Mouse (Mus musculus) cerebellum, postnatal 4 days (tissue): ENCODE results near the gene Cdc45.
"Not testable (repeated sequence)": the region's sequence is repeated elsewhere in the genome, so short reads cannot be mapped to it uniquely, and the experiment has no call there.

ENCODE experiments used
- DNase-seq, 2 experiments: peaks; one replicate each; pipeline ENCODE4 v3.0.0; 2022; ENCODE audit warnings: low spot score in 2 of 2, mixed read lengths in 1 of 2

The Cdc45 gene

DNA sequence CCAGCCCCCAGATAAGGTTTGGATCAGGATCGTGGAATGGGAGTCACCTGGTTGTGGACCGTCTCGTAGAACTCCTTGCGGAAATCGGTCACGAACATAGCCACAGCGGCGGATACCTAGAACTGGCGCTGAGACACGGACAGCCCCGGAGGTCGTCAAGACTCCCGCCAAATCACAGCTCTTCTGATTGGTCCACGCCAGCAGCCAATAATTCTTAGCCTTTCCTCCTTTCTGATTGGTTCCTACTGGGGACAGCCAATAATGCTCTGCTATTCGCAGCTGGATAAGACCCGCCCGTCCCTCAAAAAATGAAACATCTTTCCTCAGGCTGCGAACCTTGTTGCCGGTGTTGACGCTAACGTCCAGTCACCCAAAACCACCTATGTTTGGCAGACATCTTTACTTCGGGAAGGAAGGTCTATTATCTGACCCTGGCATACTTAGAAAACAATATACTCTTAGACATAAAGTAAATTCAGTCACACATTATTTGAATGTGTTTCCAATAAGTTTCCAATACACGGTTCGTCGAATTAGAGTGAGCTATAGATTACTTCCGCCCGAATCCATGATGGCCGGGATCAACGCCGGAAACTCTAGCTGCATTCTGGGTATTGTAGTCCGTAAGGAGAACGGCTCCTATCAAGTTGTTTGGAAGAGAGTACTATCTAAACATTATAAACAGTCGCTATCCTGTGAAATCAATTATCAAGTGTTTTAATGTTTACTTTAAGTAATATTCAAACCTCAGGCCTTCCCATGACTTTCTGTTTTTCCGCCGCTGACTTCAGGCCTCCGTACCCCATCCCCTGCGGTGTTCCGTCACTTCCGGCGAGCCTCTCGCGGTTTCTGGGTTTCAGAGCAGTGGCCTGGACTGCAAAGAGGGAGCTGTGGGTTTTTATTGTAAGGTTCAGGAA, at the start of gene Cdc45, which contains the start of gene Ufd1:
Gene Cdc45 (minus strand): TSS at position 520 of the 917 bp plus-strand sequence.
Gene Ufd1 (plus strand): TSS at position 312 of the 917 bp plus-strand sequence.
- DNase-seq: peak; percentile 57 to 80

DNA sequence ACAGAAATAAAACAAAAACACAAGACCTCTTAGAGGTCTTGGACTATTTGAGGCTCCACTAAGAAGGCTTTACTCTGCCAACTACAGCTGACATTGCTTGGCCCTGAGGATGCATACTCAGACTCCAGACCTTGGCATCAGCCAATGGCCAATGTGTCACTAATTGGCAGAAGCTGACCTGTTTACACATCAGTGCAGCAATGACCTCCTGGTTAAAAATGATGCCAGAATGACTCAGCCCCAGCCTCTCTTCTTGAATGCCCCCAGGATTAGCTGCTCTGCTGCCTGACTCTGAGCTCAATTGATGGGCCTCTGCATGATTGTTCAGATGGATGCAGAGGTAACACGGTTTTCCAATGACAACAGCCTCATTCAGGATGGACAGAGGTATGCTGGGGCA, 48.4 kb upstream of the Cdc45 start:
- no peak for DNase-seq

DNA sequence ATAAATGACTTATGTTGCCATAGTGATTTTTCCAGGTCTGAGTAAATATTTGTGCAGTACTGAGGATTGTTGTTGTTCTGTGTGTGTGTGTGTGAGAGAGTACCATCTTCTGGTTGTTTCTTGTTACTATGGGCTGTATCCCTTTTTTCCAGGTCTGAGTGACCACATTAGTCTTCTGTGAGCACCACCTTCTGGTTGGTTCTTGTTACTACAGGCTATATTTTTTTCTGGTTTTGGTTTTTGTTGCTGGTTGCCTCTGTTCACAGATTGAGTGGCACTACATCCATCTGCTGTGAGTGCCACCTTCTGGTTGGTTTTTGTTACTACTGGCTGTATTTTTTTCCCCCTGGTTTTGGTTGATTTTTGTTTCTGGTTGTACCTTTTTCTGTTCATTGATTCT, 46.8 kb upstream of the Cdc45 start:
- DNase-seq: peak in 1 of 2 experiments; percentile 40

DNA sequence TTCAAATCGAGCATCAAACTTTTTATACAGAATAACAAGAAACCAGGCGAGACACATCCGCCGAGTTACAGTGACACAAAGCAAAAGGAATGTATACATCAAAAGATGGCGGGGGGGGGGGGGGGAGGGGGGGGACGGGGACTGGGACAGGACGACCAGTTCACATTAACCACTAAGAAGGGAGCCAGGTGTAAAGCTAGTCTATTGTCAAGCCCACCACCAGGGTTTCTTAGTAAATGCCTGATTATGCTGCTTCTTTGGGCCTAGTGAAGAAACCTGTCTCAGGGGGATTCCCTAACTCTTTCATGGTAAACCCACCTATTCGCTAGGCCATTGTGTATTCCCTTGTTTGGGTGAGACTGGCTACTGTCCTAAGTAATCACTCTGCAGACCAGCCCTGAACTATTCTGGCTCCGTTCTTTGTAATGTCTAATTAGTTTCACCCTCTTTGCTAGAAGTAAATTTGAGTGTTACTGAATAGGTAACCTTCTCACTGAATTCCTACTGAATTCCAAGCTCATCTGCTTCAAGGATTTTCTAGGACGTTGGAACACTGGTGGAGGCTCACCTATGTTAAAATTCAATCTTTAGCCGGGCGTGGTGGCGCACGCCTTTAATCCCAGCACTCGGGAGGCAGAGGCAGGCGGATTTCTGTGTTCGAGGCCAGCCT, 37.9 kb upstream of the Cdc45 start:
- not testable (repeated sequence) for DNase-seq

- DNase-seq: no peak
These were observed 34.6 kb upstream of the Cdc45 start for GRCm38 (mm10) chr16:18846301-18846820.

- no peak for DNase-seq
These were observed 26.6 kb upstream of the Cdc45 start for GRCm38 (mm10) chr16:18838346-18838745.

DNA sequence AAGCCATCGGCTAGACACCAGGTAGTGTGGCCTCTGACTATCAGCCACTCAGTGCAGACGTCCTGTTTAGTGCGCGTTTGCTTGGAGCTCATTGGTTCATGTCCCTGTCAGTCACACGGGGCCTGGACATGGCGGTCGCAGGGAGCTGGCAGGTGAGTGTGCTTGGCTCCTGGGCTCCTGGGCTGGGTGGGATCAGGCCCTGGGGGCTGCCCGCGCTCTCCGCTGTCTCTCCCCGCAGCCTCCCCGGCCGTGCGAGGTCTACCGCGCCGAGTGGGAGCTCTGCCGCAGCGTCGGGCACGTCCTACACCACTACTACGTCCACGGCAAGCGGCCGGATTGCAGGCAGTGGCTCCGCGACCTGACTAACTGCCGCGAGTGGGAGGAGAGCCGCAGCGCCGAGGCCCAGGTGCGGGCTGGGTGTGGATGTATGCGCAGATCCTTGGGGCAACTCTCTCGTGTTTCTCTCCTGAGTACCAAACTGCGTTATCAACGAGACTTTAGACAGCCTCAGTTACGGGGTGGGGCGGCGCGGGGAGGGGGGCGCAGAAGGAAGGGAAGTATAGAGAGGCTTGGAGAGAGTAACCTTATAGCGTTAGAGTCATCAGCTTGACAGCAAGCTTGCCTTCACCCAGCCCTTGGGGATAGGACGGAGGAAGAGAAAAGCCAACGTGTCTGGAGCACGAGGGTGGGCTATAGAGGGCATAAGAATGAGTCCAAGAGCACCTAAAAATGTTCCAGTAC, 24.9 kb upstream of the Cdc45 start, which contains the start of the genes 2510002D24Rik and Gm28539:
Gene 2510002D24Rik (plus strand): TSS at position 111 of the 741 bp plus-strand sequence.
Gene Gm28539 (plus strand): TSS at position 117 of the 741 bp plus-strand sequence.
- DNase-seq: peak; percentile 85 to 93

DNA sequence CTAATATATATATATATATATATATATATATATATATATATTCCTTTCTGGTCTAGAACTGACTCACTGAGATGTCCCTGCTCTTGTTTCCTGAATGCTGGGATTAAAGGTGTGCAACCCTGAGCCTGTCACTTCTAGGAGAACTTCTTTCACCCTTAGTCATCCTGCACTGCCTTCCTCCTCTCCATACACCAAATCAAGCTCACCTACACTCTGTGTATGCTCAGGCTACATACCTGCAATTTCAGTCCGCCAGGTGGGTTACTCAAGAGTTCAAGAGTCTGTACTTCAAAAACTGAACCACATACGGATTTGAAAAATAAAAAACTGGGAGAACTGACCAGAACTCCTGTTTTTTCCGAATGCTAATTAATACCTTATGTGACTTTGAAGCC, 24.3 kb upstream of the Cdc45 start:
- DNase-seq: no peak

GRCm38 (mm10) chr16:18833486-18833885, 21.7 kb upstream of the Cdc45 start:
- no peak for DNase-seq

DNA sequence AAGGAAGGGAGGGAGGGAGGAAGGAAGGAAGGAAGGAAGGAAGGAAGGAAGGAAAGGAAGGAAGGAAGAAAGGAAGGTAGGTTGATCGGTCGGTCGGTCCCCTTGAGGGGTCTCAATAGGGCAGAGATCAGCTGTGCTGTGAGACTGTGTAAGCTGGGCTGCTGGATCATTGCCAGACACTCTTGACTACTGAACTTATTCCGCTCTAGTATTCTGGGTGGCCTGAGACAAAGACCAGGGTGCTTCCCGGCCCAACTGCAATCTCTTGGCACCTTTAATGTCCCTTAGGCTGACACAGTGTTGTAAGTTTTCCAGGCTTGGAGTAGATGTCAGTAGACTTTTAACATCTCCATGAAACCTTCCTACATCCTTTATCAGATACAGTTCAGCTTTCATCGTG, 17.3 kb upstream of the Cdc45 start:
- DNase-seq: no peak

DNA sequence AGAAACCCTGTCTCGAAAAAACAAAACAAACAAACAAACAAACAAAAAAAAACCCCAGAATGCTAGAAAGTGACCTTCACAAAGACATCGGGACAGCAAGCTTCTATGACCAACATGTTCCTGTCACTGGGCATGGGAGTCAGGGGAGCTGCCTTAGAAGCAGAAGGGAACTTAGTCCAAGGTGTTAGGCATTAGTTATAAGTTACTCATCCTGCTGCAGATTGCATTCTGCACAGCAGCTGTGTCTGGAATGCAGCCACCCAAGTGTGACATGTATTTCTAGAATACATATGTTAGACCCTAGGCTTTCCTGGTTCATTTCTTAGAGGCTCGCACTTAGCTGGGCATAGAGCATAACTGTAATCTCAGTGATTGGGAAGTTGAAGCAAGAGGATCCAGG, 16.8 kb upstream of the Cdc45 start:
- no peak for DNase-seq

DNA sequence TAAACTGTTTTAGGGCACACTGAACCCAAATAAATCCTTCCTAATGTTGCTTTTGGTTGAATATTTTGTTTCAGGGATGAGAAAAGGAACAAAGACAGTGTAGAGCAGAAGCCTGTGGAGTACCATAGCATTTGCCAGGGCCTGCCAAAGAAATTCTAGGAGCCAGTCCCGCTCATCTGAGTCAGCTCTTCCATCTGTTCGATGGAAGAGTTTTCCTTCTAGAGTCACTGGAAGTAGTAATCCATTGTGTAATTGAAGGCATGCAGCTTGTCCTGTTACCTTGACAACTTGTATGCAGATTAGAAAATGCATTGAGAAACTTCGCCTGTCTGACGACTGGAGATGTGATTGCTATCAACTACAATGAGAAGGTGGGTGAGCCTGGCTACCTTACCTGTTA, 11.1 kb upstream of the Cdc45 start:
- DNase-seq: no peak

DNA sequence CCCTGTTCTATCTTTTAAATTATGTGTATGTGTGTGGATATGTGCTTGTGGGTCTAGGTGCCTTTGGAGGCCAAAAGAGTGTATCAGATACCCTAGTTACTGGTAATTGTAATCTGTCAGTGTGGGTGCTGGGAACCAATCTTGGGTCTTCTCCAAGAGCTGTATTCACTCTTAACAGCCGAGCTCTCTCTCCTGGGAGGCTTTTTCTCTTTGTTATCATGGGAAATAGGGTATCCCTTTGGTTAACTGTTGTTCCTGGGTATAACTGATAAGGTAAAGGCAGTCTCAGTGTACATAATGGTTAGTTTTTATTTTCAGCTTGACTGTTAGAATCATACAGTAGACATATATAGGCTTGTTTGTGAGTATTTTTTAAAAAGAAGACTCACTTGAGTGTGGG, 10.6 kb upstream of the Cdc45 start:
- DNase-seq: no peak

DNA sequence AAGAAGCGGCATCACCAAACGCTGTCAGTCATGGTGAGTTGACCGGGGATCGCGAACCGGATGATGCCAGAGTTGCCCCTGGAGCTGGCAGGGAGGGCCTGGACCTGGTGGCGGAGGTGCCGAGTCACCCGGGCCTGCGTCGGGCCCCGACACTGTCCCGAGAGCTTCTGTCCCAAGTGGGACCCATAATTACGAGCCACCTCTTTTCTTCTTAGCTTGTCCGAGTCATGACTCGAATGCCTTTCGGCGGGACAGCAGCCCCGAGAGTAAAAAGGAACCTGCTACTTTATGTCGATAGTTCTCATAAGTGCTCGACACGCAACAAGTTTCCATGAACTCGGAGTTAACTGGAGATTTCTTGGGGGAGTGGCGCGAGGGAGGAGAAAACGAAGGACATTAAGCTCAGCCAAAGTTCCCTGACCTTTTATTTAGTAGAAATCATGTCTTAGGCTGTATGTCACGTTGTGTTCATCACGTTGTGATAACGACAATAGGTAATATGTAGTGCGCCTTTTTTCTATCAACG, 661 bp upstream of the Cdc45 start:
- DNase-seq: no peak

GRCm38 (mm10) chr16:18811032-18811431, 755 bp downstream of the Cdc45 start:
- peak in 1 of 2 experiments; percentile 5 for DNase-seq

- DNase-seq: no peak
These were observed 2.8 kb downstream of the Cdc45 start for GRCm38 (mm10) chr16:18809001-18809400.

GRCm38 (mm10) chr16:18805746-18806145, 6.0 kb downstream of the Cdc45 start:
- DNase-seq: no peak

DNA sequence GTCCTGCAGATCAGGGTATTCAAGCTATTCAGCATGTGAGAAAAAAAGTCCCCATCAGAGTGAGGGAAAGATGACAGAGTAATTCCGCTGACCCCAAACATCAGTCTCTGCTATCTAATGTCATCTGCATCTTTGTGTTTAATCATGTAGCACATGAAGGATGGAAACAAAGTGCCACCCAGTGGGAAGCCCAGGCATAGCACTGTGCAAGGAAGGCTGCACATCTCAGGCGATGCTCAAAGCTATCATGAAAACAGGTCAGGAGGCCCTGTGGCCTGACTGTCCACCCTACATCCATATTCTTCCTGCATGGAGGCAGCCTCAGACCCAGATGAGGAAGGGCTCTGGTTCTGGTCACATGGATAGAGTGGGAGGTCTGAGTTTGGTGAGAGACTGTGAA, 12.9 kb downstream of the Cdc45 start:
- peak in 1 of 2 experiments; percentile 52 for DNase-seq

- no peak for DNase-seq
These were observed 13.6 kb downstream of the Cdc45 start for GRCm38 (mm10) chr16:18798151-18798550.

GRCm38 (mm10) chr16:18796645-18797044, 15.1 kb downstream of the Cdc45 start:
- no peak for DNase-seq

DNA sequence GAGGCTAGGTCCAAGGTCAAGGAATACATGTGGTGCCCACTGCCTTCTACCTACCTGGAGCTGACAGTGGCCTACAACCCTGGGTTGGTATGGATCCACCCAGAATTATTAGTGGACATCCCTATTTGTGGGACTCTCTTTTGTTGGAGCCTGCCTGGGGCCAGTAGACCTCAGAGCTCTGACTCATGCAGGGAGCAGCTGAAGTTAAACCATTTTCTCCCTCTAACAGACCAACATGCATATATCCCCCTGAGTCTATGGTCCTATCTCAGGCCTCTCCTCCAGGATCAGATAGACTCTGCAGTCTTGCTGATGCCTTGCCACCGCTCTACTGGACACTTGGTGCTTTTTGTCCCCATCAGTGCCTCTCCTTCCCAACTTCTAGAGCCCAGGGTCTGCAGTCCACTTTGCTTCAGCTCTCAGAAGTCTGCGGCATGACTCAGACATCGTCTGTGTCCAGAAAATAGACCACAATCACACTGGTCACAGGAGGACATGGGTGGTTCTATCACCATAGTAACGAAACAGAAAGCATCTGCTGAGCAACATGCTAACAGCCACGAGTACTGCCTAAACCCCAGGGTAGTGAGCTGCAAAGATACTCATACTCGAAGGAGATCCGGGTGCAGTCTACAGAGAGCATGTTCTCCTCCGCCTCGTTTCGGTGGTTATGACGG, 16.4 kb downstream of the Cdc45 start:
- no peak for DNase-seq
